Mouse (Mus musculus) forebrain, postnatal 0 days (tissue): ENCODE results near the gene Adamts18. TPM values are rescaled to one million over a fixed set of nuclear protein-coding genes. Genes with fewer than 3 reads are reported as not detected.
A peak's percentile ranks its signal among the peaks of the same experiment; 100 is the strongest.

ENCODE experiments used
- ATAC-seq: fragments of 200-750 bp; cut with Nextera tagmentation; 2 replicates; pipeline ENCODE4 v1.8.0; 2017; ENCODE audit warnings: mild to moderate bottlenecking, moderate library complexity
- DNase-seq: peaks from one replicate; pipeline ENCODE4 v3.0.0-alpha.2; 2015
- H3K27ac ChIP-seq: fragments of 300-500 bp; sonication (generic); 2 replicates; pipeline ENCODE4 v1.5.1; 2014; ENCODE audit warnings: low read depth, mild to moderate bottlenecking, antibody characterized with exemption, low read length, moderate library complexity, mixed read lengths
- H3K27me3 ChIP-seq: fragments of 300-500 bp; sonication (generic); 2 replicates; pipeline ENCODE4 v1.6.1; 2014; ENCODE audit warnings: mild to moderate bottlenecking, low read length, mixed read lengths; ENCODE audit not compliant: insufficient read depth
- H3K36me3 ChIP-seq: fragments of 300-500 bp; sonication (generic); 2 replicates; pipeline ENCODE4 v1.6.1; 2014; ENCODE audit warnings: mild to moderate bottlenecking, moderate library complexity; ENCODE audit not compliant: insufficient read depth
- H3K4me1 ChIP-seq: fragments of 300-500 bp; sonication (generic); 2 replicates; pipeline ENCODE4 v1.6.1; 2014; ENCODE audit warnings: antibody characterized with exemption; ENCODE audit not compliant: insufficient read depth
- H3K4me2 ChIP-seq: fragments of 300-500 bp; sonication (generic); 2 replicates; pipeline ENCODE4 v1.6.1; 2014; ENCODE audit warnings: low read depth, mild to moderate bottlenecking, moderate library complexity
- H3K4me3 ChIP-seq: fragments of 300-500 bp; sonication (generic); 2 replicates; pipeline ENCODE4 v1.5.1; 2014; ENCODE audit warnings: low read depth, low read length, mixed read lengths
- H3K9ac ChIP-seq: fragments of 300-500 bp; sonication (generic); 2 replicates; pipeline ENCODE4 v1.6.1; 2014; ENCODE audit warnings: mild to moderate bottlenecking
- H3K9me3 ChIP-seq: fragments of 300-500 bp; sonication (generic); 2 replicates; pipeline ENCODE4 v1.6.1; 2016; ENCODE audit warnings: low read length
- CTCF ChIP-seq: sonication (generic); IDR thresholded peaks from 2 replicates; pipeline ENCODE4 v1.5.1; 2016; ENCODE audit warnings: antibody characterized with exemption, control low read depth, low read depth
- WGBS: fragments of 180-500 bp; shearing (Covaris S2); extraction: QIAGEN DNeasy Blood & Tissue Kit; methylation state at CpG from one replicate; pipeline ENCODE4 v1.1.7; 2014; 5-methylcytosine and 5-hydroxymethylcytosine counted together
- polyA plus RNA-seq: library from polyadenylated mRNA; unstranded; fragments of >200 nt; fragmentation: Nextera tagmentation; extraction: Ambion mirVana; gene quantifications from 2 replicates; pipeline ENCODE4 v1.2.1, GENCODE M21; 2015
- total RNA-seq: library from RNA; depleted of rRNA; stranded (reverse); fragments of >200 nt; gene quantifications from 2 replicates; pipeline ENCODE4 v1.2.3, GENCODE M21; 2014

Gene Adamts18
- total and polyA plus RNA-seq, 2 experiments from 2014 or later, result 4.7 to 8.9 TPM

DNA sequence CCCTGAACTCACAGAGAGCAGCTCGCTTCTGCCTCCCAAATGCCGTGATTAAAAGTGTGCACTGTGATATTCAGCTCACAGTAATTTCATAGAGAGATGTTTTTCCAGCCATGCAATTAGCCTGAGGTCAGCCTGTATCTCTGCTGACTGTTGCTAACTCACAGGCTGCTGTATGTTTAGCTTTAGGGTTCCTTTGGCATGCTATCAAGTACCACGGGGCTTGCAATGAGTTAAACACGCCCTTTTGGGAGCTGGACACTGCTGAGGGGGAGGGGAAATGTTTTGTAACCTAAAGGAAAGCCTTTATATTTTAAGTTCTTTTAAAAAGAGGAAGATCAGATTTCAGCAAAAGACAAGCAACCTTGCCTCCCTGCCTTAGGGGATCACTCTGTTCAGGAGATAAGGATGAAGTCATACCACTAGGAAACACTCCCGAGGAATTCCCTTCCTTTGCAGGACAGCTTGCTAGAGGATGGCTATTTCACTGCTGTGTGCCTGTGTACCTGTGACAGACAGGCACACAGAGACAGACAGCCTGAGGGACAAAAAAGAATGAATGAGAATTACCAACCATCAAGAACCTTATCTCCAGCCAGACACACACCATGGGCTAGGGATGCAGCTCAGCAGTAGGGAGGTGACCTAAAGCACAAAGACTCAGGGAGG lies 124.5 kb downstream of the Adamts18 start:
- no peak for ATAC-seq
- no peak overlapping the region for H3K27ac ChIP-seq
- no peak overlapping the region for H3K4me2 ChIP-seq
- no peaks in the 10 kb centered on the region for H3K4me1 ChIP-seq
- H3K27me3 ChIP-seq, result no peaks in the 10 kb centered on the region
- no peak for TF ChIP-seq CTCF
- H3K4me3 ChIP-seq, result no peak overlapping the region
- no peaks in the 10 kb centered on the region for H3K36me3 ChIP-seq
- no peak overlapping the region for H3K9ac ChIP-seq
- 52% methylated on average over 5 of the region's 5 CpGs for WGBS
- H3K9me3 ChIP-seq, result no peaks in the 10 kb centered on the region
- no peak for DNase-seq

- H3K36me3 ChIP-seq, result no peaks in the 10 kb centered on the region
- TF ChIP-seq CTCF, result no peak
- no peak overlapping the region for H3K4me3 ChIP-seq
- H3K27ac ChIP-seq, result no peak overlapping the region
- no peaks in the 10 kb centered on the region for H3K9me3 ChIP-seq
- no peak overlapping the region for H3K4me2 ChIP-seq
- ATAC-seq (no peak), DNase-seq (peak; percentile 12)
- no peaks in the 10 kb centered on the region for H3K4me1 ChIP-seq
- no peak overlapping the region for H3K9ac ChIP-seq
- WGBS, result 46% methylated on average over 13 of the region's 13 CpGs
- H3K27me3 ChIP-seq, result no peaks in the 10 kb centered on the region
Observed at GRCm38 (mm10) chr8:113721459-113721858, 127.1 kb downstream of the Adamts18 start.

GRCm38 (mm10) chr8:113704968-113705367 lies 143.6 kb downstream of the Adamts18 start:
- no peak overlapping the region for H3K4me3 ChIP-seq
- DNase-seq, result no peak

DNA sequence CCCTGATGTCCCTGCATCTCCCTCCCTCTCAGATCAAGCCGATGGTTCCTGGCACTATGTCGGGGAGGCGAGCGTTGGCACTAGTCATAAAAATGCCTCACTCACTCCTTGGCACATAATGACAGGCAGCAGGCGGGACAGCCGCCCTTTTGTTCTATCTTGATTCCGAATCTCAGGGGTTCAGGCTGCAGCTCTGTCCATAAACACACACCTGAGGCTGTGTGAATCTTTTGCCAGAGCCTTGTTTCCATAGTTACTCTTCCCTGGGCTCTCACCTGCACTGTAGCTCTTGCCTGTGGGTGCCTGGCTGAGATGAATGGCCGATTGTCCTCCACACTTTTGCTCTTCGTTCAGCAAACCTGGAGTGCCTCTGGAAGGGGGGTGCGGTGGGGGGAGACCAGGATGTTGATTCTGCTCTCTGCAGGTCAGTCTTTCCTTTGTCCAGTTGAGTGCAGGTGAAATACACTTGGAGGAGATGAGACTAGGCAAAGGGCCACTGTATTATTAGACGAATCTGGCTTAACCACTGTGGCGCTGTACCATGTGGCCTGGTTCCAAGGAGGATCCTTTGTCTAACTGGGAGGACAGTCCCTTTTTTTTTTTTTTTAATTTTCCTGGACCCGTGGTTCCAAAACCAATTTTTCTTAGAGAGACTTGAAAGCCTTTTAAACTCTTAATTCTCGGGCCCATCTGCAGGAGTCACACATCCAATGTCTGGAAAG lies 156.8 kb downstream of the Adamts18 start:
- ATAC-seq, result peak; percentile 43
- TF ChIP-seq CTCF, result no peak
- WGBS, result 44% methylated on average over 14 of the region's 14 CpGs
- Histone ChIP-seq H3K4me3 (no peak overlapping the region), H3K9me3 (no peaks in the 10 kb centered on the region), H3K9ac (no peak overlapping the region), H3K4me2 (no peak overlapping the region; the same call in 1 of the 2 replicates), H3K4me1 (0 out of 2 replicates have a peak, but pooled peaks cover 5% of the 10 kb centered on the region), H3K27me3 (no peaks in the 10 kb centered on the region), H3K36me3 (no peaks in the 10 kb centered on the region), H3K27ac (0 out of 2 replicates have a peak overlapping the region, but pooled peaks have one; percentile 17)
- peak; percentile 24 for DNase-seq

More at GRCm38 (mm10) chr8:113704968-113705367, 143.6 kb downstream of the Adamts18 start:
- Histone ChIP-seq H3K4me1 (no peaks in the 10 kb centered on the region), H3K4me2 (no peak overlapping the region), H3K9ac (no peak overlapping the region), H3K9me3 (no peaks in the 10 kb centered on the region), H3K27me3 (no peaks in the 10 kb centered on the region), H3K27ac (no peak overlapping the region), H3K36me3 (0 out of 2 replicates have a peak, but pooled peaks cover 7% of the 10 kb centered on the region)
- 60% methylated on average over 7 of the region's 7 CpGs for WGBS
- TF ChIP-seq CTCF, result no peak
- no peak for ATAC-seq

DNA sequence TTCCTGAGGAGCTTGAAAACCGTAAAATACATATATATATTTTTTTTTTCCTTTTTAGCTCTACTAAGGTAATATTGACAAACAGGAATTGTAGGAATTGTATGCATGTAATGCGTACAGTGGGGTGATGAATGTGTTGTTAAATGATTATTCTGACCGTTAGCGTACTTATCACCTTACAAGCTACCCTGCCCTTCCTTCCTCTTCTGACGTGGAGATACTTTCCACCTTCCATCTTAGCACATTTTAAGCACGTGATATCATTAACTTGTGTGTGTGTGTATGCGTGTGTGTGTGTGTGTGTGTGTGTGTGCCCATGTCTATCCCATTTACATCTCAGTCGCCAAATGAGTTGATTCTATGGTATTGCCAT lies 160.0 kb downstream of the Adamts18 start:
- Histone ChIP-seq H3K27ac (no peak overlapping the region), H3K4me3 (no peak overlapping the region), H3K4me1 (0 out of 2 replicates have a peak, but pooled peaks cover 5% of the 10 kb centered on the region), H3K4me2 (no peak overlapping the region; the same call in 1 of the 2 replicates), H3K27me3 (no peaks in the 10 kb centered on the region), H3K9ac (no peak overlapping the region), H3K36me3 (no peaks in the 10 kb centered on the region), H3K9me3 (no peaks in the 10 kb centered on the region)
- no peak for TF ChIP-seq CTCF
- ATAC-seq, result no peak
- DNase-seq, result no peak
- 79% methylated on average over 8 of the region's 8 CpGs for WGBS

- Histone ChIP-seq H3K36me3 (no peaks in the 10 kb centered on the region), H3K9ac (no peak overlapping the region), H3K27me3 (no peaks in the 10 kb centered on the region), H3K4me2 (peak overlapping the region; percentile 16; the same call in 1 of the 2 replicates), H3K4me3 (no peak overlapping the region), H3K27ac (0 out of 2 replicates have a peak overlapping the region, but pooled peaks have one; percentile 3), H3K4me1 (0 out of 2 replicates have a peak, but pooled peaks cover 5% of the 10 kb centered on the region), H3K9me3 (no peaks in the 10 kb centered on the region)
- DNase-seq, result peak; percentile 41
- ATAC-seq, result peak; percentile 32; the same call in 1 of the 2 replicates
- 58% methylated on average over 17 of the region's 17 CpGs for WGBS
- TF ChIP-seq CTCF, result no peak
Observed at GRCm38 (mm10) chr8:113687889-113688542, 160.5 kb downstream of the Adamts18 start.
